Mouse (Mus musculus) adrenal gland, adult 2 months (tissue): ENCODE data around the gene Rbm4. TPM values are rescaled to one million over a fixed set of nuclear protein-coding genes. Genes with fewer than 3 reads are reported as not detected.
A peak's percentile ranks its signal among the peaks of the same experiment; 100 is the strongest.
"Not testable (repeated sequence)": the region's sequence is repeated elsewhere in the genome, so short reads cannot be mapped to it uniquely, and the experiment has no call there.

Experiments
- DNase-seq: peaks from one replicate; pipeline ENCODE4 v3.0.0; 2021
- polyA plus RNA-seq: library from polyadenylated mRNA; depleted of rRNA; stranded (reverse); fragments of >200 nt; gene quantifications from 2 replicates; pipeline ENCODE4 v1.2.3, GENCODE M21; 2012
- total RNA-seq, 2 experiments: library from RNA; stranded (reverse); gene quantifications; 2 replicates each; pipeline ENCODE4 v1.2.3; 2021

Gene Rbm4
- total and polyA plus RNA-seq, 3 experiments: 14.7 to 72.7 (median 50.2) TPM

- no peak for DNase-seq
Measured at GRCm38 (mm10) chr19:4797846-4798245, 4.1 kb upstream of the Rbm4 start.

- DNase-seq: no peak
Measured at GRCm38 (mm10) chr19:4795929-4796328, 2.2 kb upstream of the Rbm4 start.

GRCm38 (mm10) chr19:4793281-4793830 is 345 bp downstream of the Rbm4 start:
- DNase-seq: no peak

GRCm38 (mm10) chr19:4786313-4786712 is 7.4 kb downstream of the Rbm4 start:
- DNase-seq: no peak

GRCm38 (mm10) chr19:4785206-4785605 is 8.5 kb downstream of the Rbm4 start:
- no peak for DNase-seq

- no peak for DNase-seq
Measured at GRCm38 (mm10) chr19:4782891-4783290, 10.8 kb downstream of the Rbm4 start.

- no peak for DNase-seq
Measured at GRCm38 (mm10) chr19:4772785-4773184, 20.9 kb downstream of the Rbm4 start.

GRCm38 (mm10) chr19:4767507-4768148 is 26.1 kb downstream of the Rbm4 start:
- no peak for DNase-seq

- DNase-seq: no peak
Measured at GRCm38 (mm10) chr19:4762876-4763275, 30.8 kb downstream of the Rbm4 start.

GRCm38 (mm10) chr19:4760544-4760943 is 33.2 kb downstream of the Rbm4 start:
- DNase-seq: not testable (repeated sequence)

GRCm38 (mm10) chr19:4756921-4757320 is 36.8 kb downstream of the Rbm4 start:
- no peak for DNase-seq

GRCm38 (mm10) chr19:4756193-4756911 is 37.3 kb downstream of the Rbm4 start, which contains the start of gene Rbm4b:
Gene Rbm4b (plus strand): TSS chr19:4756497.
- peak; percentile 98 for DNase-seq

GRCm38 (mm10) chr19:4755565-4756192 is 38.0 kb downstream of the Rbm4 start:
- DNase-seq: peak; percentile 93

GRCm38 (mm10) chr19:4749975-4750374 is 43.7 kb downstream of the Rbm4 start:
- no peak for DNase-seq

- DNase-seq: no peak
Measured at GRCm38 (mm10) chr19:4748493-4748892, 45.2 kb downstream of the Rbm4 start.

GRCm38 (mm10) chr19:4747631-4748312 is 45.9 kb downstream of the Rbm4 start:
- DNase-seq: no peak

GRCm38 (mm10) chr19:4746611-4747010 is 47.1 kb downstream of the Rbm4 start:
- DNase-seq: peak; percentile 81

GRCm38 (mm10) chr19:4745681-4746080 is 48.0 kb downstream of the Rbm4 start:
- DNase-seq: no peak

GRCm38 (mm10) chr19:4745057-4745456 is 48.6 kb downstream of the Rbm4 start:
- peak; percentile 74 for DNase-seq

GRCm38 (mm10) chr19:4744026-4744425 is 49.7 kb downstream of the Rbm4 start:
- DNase-seq: no peak

GRCm38 (mm10) chr19:4743524-4743923 is 50.2 kb downstream of the Rbm4 start:
- no peak for DNase-seq

GRCm38 (mm10) chr19:4742229-4742628 is 51.5 kb downstream of the Rbm4 start:
- DNase-seq: no peak
